Mouse (Mus musculus): ENCODE data around the gene Tnfsf11. TPM values are rescaled to one million over a fixed set of nuclear protein-coding genes. Genes with fewer than 3 reads are reported as not detected.

Tnfsf11 gene
- total RNA-seq, 2 experiments from 2014 or later = not detected

- DNase-seq = no peak
- intact Hi-C loops (cut with DNase I) = loop anchor here (5.0 kb wide), 1 partner anchor 1148 kb away; no protein-coding TSS in a partner anchor
Observed at GRCm38 (mm10) chr14:78289912-78290523, 17.8 kb downstream of the Tnfsf11 start.

DNA sequence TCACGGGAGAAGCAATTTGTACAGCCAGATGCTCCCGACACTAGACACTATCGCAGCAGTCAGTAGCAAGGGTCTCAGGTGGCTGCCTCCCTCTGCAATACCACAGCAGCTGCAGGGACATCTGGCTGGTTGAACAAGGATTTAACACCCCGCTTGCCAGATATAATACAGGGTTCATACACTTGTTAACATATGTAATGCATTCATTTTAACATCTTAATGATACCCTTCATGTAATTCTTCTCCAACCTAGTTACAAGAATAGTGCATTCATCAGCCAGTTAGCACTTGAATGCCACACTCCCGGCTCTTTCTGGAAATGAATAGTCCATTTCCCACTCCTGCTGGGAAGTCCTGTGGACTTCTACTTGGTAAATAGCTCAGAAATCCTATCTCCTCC, 18.9 kb downstream of the Tnfsf11 start:
- intact Hi-C loops (cut with DNase I) = loop anchor here (5.0 kb wide), 1 partner anchor 1147 kb away; no protein-coding TSS in a partner anchor
- no peak for DNase-seq

GRCm38 (mm10) chr14:78287906-78288800, 19.7 kb downstream of the Tnfsf11 start:
- intact Hi-C loops (cut with DNase I) = loop anchor here (5.0 kb wide), 1 partner anchor 1146 kb away; no protein-coding TSS in a partner anchor
- DNase-seq = peak; percentile 59

- intact Hi-C loops (cut with DNase I) = loop anchor here (5.0 kb wide), 1 partner anchor 1144 kb away; no protein-coding TSS in a partner anchor
- no peak for DNase-seq
Observed at GRCm38 (mm10) chr14:78286011-78286548, 21.8 kb downstream of the Tnfsf11 start.

GRCm38 (mm10) chr14:78282490-78282889, 25.4 kb downstream of the Tnfsf11 start:
- intact Hi-C loops (cut with DNase I) = no loop called here
- no peak for DNase-seq

DNA sequence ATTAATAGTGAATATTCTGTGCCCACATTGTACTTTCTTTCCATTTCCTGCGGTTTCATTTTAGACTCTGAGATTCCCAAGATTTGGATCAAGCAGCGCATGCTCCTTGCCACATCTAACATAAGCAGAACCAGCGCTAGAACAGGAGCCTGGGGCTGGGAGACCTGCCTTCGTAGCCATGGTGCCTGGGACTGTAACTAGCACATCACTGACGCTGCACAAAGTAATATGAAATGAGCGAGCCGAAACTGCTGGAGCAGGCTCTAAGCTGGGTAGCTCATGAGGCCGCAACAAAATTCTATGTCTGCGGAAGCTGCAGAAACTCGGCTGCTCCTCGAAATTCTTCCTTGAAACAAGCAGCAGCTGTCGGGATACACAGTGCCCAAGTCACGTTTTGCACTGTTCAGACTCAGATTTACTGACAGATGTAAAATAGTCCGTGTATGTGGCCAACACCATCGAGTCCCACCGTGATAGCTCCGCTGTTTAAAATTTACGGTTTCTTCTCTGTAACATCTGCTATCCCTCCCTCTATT, 31.4 kb downstream of the Tnfsf11 start:
- no peak for DNase-seq
- intact Hi-C loops (cut with DNase I) = no loop called here

- no peak for DNase-seq
- intact Hi-C loops (cut with DNase I) = no loop called here
Observed at GRCm38 (mm10) chr14:78274851-78275250, 33.0 kb downstream of the Tnfsf11 start.

DNA sequence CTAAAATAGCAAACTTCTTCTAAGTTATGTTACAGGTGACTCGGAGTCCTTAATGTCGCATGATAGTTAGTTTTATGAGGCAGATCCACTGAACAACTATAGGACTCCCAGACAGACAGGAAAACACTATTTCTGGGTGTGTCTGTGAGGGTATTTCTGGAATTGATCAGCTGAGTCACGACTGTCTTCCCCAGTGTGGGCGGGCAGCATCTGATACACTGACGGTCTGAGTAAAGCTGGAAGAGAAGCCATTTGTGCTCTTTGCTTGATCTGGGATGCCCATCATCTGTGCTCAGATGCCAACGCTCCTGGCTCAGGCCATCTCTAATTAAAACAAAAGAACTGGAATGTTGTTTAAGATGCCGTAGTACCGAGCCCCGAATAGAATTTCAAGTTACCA, 33.7 kb downstream of the Tnfsf11 start:
- no peak for DNase-seq
- intact Hi-C loops (cut with DNase I) = no loop called here

DNA sequence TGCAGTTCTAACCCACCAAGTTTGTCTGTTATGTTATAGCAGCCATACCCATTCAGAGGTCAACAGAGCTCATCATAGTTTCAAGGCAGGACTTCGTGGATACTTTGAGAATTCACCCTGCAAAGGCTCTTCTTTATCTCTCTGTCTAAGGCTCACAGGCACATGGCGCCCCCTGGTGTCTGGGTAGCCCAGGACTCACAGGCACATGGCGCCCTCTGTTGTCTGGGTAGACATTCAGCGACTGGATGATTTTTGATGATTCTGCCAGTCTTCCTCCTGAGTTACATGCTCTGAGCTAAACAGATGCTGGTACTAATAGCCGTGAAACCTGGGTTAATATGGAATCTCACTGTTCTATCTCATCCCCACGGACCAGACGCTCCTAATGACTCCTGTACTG, 34.3 kb downstream of the Tnfsf11 start:
- intact Hi-C loops (cut with DNase I) = no loop called here
- peak; percentile 51 for DNase-seq

GRCm38 (mm10) chr14:78264876-78265275, 43.0 kb downstream of the Tnfsf11 start:
- intact Hi-C loops (cut with DNase I) = no loop called here
- DNase-seq = no peak

DNA sequence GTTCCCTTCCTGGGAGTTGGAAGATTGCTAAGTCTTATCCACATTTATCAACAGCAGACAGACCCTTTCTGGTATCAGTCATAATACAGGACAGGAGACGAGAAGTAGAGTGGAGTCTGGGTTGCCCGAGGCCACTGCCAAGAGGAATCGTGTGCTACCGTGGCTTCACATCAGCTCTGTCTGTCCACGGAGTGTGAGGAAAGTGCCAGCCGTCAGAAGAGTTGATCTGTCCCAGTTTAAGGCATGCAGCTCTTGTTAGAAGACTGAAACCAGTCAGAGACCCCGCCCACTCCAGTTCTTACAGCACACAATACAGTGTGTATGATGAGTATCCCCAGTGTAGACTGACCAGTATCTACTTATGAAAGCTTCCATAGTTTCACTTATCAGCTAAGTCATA, 45.2 kb downstream of the Tnfsf11 start:
- intact Hi-C loops (cut with DNase I) = no loop called here

GRCm38 (mm10) chr14:78261246-78261645, 46.6 kb downstream of the Tnfsf11 start:
- intact Hi-C loops (cut with DNase I) = no loop called here
- DNase-seq = no peak

More for the DNA sequence above, 45.2 kb downstream of the Tnfsf11 start:
- no peak for DNase-seq

DNA sequence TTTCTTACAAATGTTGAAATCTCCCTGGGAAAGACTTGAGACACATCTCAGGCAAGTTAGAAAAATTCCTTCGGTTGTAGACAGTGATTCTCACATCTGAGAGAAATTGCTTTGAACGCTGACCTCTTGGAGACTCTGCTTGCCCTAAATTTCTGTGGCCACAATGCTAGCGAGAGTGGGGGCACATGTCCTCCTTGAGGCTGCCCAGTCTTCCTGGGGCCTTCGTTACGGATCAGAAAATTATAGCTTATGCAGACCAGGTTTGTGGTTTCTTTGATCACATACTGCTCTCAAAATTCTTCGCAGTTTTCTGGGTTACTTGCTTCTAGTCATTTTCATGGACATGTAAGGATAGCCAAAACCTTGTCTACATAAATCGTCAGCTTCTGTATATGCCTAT, 53.8 kb downstream of the Tnfsf11 start:
- intact Hi-C loops (cut with DNase I) = no loop called here
- no peak for DNase-seq

GRCm38 (mm10) chr14:78246601-78247000, 61.2 kb downstream of the Tnfsf11 start:
- peak; percentile 24 for DNase-seq
- intact Hi-C loops (cut with DNase I) = no loop called here

DNA sequence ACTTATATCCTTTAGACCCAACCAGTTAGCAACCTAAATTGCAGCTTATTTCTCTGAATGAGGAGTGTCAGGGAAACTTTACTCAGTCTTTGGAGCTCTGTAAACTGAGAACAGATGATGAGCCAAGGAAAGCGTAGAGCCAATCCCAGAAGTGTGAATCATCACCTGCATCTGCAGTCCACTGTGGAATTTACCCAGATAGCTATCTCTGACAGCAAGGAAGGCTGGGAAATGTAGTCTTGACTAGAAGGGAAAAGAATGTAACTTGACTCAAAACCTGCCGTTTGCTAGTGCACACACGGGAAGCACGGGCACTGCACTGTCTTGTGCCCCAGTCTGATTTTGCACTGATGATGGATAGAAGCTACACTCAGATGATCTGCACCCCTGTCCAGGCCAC, 63.0 kb downstream of the Tnfsf11 start:
- no peak for DNase-seq
- intact Hi-C loops (cut with DNase I) = no loop called here

DNA sequence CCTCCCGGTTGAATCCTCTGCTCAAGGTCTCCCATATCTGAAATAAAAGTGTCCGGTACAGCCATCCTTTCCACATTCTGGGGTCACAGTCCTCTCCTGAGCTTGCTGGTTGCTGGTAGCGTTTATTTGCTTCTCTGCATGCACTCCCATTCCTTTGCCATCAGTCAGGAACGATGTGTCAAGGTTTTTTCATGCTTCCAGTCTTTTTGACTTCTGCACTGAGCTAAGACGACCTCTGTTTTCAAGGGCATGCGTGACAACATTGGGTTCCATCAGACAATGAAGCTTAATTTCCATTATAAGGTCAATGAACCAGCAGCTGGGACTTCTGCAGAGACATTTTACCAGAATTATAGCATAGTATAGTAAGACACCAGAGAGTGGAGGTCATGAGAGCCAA, 68.5 kb downstream of the Tnfsf11 start:
- intact Hi-C loops (cut with DNase I) = no loop called here

DNA sequence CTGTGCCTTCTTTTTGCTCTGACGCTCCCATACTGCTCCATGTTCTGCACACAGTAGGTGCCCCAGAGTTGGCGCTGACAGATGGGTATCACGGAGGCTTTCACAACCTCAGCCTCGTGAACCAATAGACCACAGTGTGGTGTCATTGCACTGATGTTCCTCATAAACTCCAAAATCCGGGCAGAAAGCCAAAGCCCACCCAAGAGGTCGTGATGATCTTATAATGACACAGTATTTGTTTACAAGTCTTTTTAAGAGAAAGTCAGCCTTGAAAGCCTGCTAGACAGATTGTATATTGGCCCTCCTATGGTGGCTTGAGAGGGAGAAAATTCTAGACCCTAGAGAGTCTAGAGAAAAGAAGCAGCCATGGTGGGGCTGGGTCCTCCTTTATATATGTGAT, 70.6 kb downstream of the Tnfsf11 start:
- peak; percentile 31 for DNase-seq
- intact Hi-C loops (cut with DNase I) = no loop called here

More for the DNA sequence above, 68.5 kb downstream of the Tnfsf11 start:
- DNase-seq = no peak

DNA sequence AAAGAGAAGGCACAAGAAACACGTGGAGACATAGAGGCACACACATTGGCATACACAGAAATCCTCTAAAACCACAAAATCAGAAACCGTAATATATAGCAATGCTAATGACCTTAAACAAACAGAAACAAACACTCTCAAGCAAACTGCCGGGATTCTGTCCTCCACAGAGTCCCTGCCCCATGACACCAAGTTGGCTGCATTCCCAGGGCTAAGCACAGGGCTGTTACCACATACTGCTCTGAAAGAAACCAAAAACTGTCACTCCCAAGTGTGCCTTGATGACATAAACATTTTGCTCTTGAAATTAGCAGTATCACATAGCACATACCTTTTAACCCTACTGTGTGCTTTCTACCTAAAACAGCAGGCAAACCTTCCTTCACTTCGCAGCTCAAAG, 71.7 kb downstream of the Tnfsf11 start:
- DNase-seq = peak; percentile 57
- intact Hi-C loops (cut with DNase I) = no loop called here

DNA sequence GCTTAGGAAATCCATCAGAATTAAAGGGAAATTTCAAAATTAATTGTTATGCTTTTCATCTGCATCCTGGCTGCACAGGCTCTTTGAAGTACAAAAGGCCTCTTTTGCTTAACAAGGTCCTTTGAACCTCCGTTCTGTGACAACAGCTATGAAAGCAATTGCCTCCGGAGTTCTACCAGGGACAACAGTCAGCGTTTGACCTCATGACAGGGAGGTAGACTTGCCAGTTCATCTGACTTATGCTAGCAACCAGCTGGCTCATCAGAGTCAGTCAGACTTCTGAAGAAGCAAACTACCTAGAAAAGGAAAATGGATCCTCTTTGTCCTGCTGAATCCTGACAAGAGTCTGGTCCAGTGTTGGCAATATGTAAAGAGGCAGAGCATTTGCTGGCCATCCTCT, 72.5 kb downstream of the Tnfsf11 start:
- intact Hi-C loops (cut with DNase I) = no loop called here
- DNase-seq = no peak

- no peak for DNase-seq
- intact Hi-C loops (cut with DNase I) = no loop called here
Observed at GRCm38 (mm10) chr14:78229012-78229411, 78.8 kb downstream of the Tnfsf11 start.
